Mouse (Mus musculus) MEL-GATA-1-ER (cell line): ENCODE measurements at regions not wholly inside any gene's neighbourhood (a gene's known extent, or its start where the extent isn't known, plus 50 kb on each side); places are given as distances from the start of the nearest gene placed in this dataset.

Experiments
- DNase-seq: peaks from one replicate; pipeline ENCODE4 v3.0.0-alpha.2; 2012; ENCODE audit warnings: low read depth; ENCODE audit errors: extremely low read depth

- no peak for DNase-seq
These were observed 108.2 kb upstream of the Adamts5 start for GRCm38 (mm10) chr16:86009638-86010329.

DNA sequence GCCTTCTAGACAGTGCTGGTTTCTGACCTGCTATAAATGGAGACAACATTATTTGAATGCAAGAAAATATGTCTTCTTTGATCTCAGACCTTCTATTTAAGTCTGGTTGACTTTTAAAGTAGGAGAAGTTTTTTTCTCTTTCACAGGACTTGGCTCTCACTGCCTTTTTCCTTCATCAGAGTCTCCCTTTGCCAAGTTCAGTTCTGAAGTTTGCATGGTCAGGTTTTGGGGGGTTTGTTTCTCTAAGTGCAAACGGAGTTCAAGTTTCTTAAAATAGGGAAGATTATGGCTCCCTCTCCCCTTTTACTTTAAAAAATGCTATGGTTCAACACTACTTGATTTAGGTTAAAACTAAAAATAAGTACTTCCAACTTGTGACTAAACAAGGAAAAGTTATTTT lies 106.2 kb upstream of the Adamts5 start:
- DNase-seq: no peak

- no peak for DNase-seq
These were observed 99.2 kb upstream of the Adamts5 start for GRCm38 (mm10) chr16:86000846-86001245.

DNA sequence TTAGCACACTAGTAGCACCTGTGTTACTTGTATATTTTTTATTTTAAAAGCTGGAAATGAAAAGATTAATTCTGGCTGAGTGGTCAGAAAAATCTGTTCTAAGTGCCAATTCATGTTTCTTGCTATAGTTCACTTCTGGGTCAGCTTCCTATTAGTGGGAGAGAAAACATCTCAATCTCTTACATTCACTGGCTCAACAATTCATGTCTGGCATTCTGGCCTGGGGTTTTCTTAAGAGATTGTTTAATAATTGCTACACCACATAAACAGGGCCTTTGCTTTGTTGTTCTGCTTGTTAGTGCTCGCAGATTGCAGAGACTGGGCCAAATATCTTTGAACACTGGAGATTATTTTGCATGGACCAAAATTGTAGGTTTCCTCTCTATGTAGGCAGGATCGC lies 84.2 kb upstream of the Adamts5 start:
- DNase-seq: no peak

DNA sequence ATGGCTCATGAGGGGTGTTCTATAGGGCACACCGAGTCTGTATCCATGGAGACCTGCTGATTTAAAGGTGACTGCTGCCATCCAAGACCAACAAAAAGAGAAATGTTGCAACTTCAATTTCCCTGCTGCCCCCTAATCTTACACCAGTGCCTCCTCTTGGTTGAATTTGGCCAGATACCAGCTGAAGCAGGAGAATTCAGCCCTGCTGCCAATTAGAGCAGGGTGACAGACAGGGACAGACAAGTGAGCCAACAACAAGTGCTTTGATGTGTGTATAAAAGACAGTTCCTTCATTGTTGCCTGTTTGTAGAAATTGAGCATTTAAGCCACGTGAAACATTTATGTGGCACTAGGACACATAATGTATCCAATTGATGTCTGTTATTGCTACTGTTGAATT lies 75.5 kb upstream of the Adamts5 start:
- DNase-seq: no peak

DNA sequence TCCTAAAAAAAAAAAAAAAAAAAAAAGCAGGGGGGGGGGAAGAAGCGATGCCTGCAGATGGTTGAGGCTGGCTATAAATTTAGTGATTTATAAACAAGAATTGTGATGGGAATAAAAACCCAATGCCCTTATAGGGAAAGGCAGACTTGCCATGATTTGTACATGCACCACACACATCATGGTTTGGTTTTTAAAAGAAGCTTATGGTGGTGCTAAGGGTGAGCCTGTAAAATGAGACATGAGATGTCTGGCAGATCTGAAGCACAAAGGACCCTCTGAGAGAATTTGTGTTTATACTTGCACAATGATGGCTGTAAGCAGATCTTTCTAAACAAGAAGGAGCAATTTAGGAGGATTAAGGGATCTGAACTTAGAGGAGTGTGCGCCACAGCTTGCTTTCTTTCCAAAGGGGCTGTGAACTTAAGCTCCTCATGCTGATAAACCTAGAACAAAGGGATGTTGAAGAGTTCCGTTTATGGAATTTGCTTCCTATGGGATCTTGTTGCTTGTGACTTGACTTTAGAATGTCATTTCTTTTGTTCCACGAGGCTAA lies 65.3 kb upstream of the Adamts5 start:
- no peak for DNase-seq

DNA sequence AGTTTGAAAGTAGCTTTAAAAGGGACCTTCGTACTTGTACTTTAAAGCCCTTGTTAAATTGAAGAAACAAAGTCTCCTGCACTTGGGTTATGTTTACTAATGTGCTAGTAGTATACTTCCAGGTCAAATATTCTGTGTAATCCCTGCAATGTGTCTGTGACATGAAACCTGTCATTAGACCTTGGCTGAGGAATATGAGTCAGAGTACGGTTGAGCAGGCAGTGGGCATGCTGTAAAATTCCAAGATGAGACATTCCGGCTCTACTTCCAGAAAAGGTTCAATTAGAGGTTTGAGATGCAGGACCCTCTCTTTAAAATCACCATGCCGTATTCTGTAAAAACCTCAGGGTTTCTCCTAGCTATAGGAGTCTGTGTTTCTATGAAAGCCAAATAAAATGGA lies 64.6 kb upstream of the Adamts5 start:
- no peak for DNase-seq

DNA sequence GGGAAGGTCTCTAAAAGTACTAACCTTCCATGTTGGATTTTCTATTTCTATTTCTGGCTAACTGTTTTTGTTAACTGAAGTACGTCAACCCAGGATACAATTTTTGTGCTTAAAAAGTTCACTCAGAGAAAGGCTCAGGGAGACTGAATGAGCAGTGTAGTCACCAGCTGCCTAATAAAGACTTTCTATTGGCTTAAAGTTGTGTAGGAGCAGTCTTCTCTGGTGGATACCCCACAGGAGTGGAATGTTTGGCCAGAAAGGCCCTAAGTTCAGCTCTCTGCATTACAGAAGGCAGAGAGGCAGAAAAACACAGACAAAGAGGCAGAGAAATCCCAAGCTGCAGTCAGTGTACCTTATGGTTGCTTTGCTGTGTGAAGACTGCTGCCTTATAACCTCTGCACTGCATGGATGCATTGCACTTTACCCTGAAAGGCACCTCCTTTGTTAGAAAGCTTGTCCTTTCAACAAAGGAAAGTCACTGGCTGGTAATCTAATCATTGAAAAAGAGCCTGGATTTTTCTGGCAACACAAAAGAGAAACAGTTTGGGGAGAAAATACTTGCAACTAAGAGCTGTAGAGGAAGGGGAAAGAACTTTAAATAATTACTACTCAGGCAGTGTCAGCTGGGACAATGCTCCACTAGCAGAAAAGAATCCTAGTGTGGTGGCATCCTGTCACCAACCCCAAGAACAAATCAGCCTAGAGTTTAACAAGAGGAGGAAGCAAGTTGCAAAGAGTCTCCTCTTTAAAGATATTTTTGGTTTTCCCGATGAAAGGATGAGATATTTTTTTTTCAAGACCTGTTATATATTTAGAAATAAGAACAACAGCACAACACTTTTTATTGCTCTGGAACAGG lies 63.0 kb upstream of the Adamts5 start:
- DNase-seq: no peak

GRCm38 (mm10) chr16:85956006-85956562 lies 54.5 kb upstream of the Adamts5 start:
- DNase-seq: no peak

- DNase-seq: no peak
These were observed 50.0 kb upstream of the Adamts5 start for GRCm38 (mm10) chr16:85951628-85952027.
